Mouse (Mus musculus) lung, postnatal 0 days (tissue): ENCODE results near the gene Siglec1. TPM values are rescaled to one million over a fixed set of nuclear protein-coding genes. Genes with fewer than 3 reads are reported as not detected.
A peak's percentile ranks its signal among the peaks of the same experiment; 100 is the strongest.

Experiments
- ATAC-seq: fragments of 200-750 bp; cut with Nextera tagmentation; 2 replicates; pipeline ENCODE4 v1.8.0; 2017; ENCODE audit warnings: moderate library complexity
- DNase-seq: peaks from one replicate; pipeline ENCODE4 v3.0.0-alpha.2; 2016; ENCODE audit warnings: low spot score
- H3K27ac ChIP-seq: fragments of 300-500 bp; sonication (generic); 2 replicates; pipeline ENCODE4 v1.5.1; 2014; ENCODE audit warnings: antibody characterized with exemption, mild to moderate bottlenecking, low read length, mixed read lengths
- H3K27me3 ChIP-seq: fragments of 300-500 bp; sonication (generic); replicated peaks from 2 replicates; pipeline ENCODE4 v1.6.1; 2014; ENCODE audit warnings: low read length, mixed read lengths; ENCODE audit not compliant: insufficient read depth
- H3K36me3 ChIP-seq: fragments of 300-500 bp; sonication (generic); 2 replicates; pipeline ENCODE4 v1.6.1; 2014; ENCODE audit warnings: low read length, mixed read lengths; ENCODE audit not compliant: insufficient read depth
- H3K4me1 ChIP-seq: fragments of 300-500 bp; sonication (generic); 2 replicates; pipeline ENCODE4 v1.6.1; 2014; ENCODE audit warnings: antibody characterized with exemption, low read depth, low read length, mixed read lengths; ENCODE audit not compliant: insufficient read depth
- H3K4me2 ChIP-seq: fragments of 300-500 bp; sonication (generic); replicated peaks from 2 replicates; pipeline ENCODE4 v1.6.1; 2014; ENCODE audit warnings: low read depth, mild to moderate bottlenecking, low read length, moderate library complexity, mixed read lengths
- H3K4me3 ChIP-seq: fragments of 300-500 bp; sonication (generic); 2 replicates; pipeline ENCODE4 v1.5.1; 2014; ENCODE audit warnings: low read depth, low read length
- H3K9ac ChIP-seq: fragments of 300-500 bp; sonication (generic); replicated peaks from 2 replicates; pipeline ENCODE4 v1.6.1; 2014; ENCODE audit warnings: low read depth, mild to moderate bottlenecking
- H3K9me3 ChIP-seq: fragments of 300-500 bp; sonication (generic); 2 replicates; pipeline ENCODE4 v1.6.1; 2016; ENCODE audit warnings: low read length, mixed read lengths
- CTCF ChIP-seq: IDR thresholded peaks from 2 replicates; pipeline ENCODE4 v1.5.1; 2016; ENCODE audit warnings: antibody characterized with exemption, mild to moderate bottlenecking
- EP300 ChIP-seq: IDR thresholded peaks from 2 replicates; pipeline ENCODE4 v1.6.1; 2016; ENCODE audit warnings: antibody characterized with exemption, mild to moderate bottlenecking, control low read depth
- WGBS: fragments of 180-500 bp; shearing (Covaris S2); extraction: QIAGEN DNeasy Blood & Tissue Kit; methylation state at CpG from one replicate; pipeline ENCODE4 v1.1.7; 2014; 5-methylcytosine and 5-hydroxymethylcytosine counted together
- polyA plus RNA-seq: library from polyadenylated mRNA; unstranded; fragments of >200 nt; fragmentation: Nextera tagmentation; extraction: Ambion mirVana; gene quantifications from 2 replicates; pipeline ENCODE4 v1.2.1, GENCODE M21; 2015

Gene Siglec1
- polyA plus RNA-seq, 1 experiment from 2014 or later: 1.1 TPM

GRCm38 (mm10) chr2:131090852-131091251 lies 4.3 kb upstream of the Siglec1 start:
- peak; percentile 31; the same call in 1 of the 2 replicates for ATAC-seq
- peak; percentile 42 for DNase-seq
- WGBS: 48% methylated on average over 3 of the region's 3 CpGs

DNA sequence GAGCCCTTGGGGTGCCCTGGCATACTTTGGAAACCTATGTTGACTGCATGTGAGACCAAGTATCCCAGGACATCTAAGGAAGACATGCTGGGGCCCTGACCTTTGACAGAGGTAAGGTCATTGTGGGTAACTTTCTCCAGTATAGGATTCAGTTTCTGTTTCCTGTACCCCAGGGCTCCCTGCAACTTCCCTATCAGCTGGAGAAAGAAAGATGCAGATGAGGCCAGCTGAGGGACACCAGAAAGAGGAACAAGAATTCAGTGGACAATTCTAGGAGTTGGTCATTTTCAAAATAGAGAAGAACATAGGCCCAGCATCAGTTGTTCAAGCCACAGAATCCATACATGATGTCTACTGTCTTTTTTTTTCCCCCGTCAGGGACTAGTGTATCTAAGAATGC lies 3.1 kb upstream of the Siglec1 start:
- DNase-seq (peak; percentile 40), ATAC-seq (no peak)
- no peak overlapping the region for H3K4me3 ChIP-seq
- H3K9ac ChIP-seq: no peak overlapping the region
- 81% methylated on average over 1 of the region's 1 CpGs for WGBS
- no peak overlapping the region for H3K27ac ChIP-seq
- no peak overlapping the region for H3K4me2 ChIP-seq
- H3K4me1 ChIP-seq: no peaks in the 10 kb centered on the region
- H3K27me3 ChIP-seq: no peaks in the 10 kb centered on the region
- H3K36me3 ChIP-seq: no peaks in the 10 kb centered on the region
- H3K9me3 ChIP-seq: no peaks in the 10 kb centered on the region
- no peak for TF ChIP-seq EP300
- TF ChIP-seq CTCF: no peak

More at GRCm38 (mm10) chr2:131090852-131091251, 4.3 kb upstream of the Siglec1 start:
- H3K27me3 ChIP-seq: no peaks in the 10 kb centered on the region
- no peak for TF ChIP-seq EP300
- TF ChIP-seq CTCF: no peak
- H3K9ac ChIP-seq: no peak overlapping the region
- H3K27ac ChIP-seq: no peak overlapping the region
- H3K4me3 ChIP-seq: no peak overlapping the region
- H3K36me3 ChIP-seq: no peaks in the 10 kb centered on the region
- H3K9me3 ChIP-seq: no peaks in the 10 kb centered on the region
- H3K4me2 ChIP-seq: no peak overlapping the region
- peaks cover 2% of the 10 kb centered on the region; the same call in 1 of the 2 replicates for H3K4me1 ChIP-seq

DNA sequence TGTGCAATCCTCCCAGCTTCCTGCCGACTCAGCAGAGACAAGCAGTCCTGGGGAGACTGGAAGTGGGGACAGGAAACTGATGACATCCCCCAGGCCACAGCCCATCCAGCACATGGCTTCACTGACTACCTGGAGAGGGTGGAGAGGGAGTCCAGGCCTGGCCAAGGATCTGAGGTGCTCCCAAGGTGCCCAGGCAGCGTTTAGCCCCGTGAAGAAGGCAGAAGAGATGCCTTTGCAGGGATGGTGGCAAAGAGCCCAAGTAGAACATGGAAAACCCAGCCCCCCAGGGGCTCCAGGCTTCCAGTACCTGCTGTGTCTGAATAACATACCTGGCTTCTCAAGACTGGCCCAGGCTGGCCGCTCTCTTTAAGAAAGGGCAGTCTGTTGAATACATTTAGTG lies 2.0 kb upstream of the Siglec1 start:
- H3K36me3 ChIP-seq: no peaks in the 10 kb centered on the region
- DNase-seq: no peak
- H3K4me2 ChIP-seq: no peak overlapping the region
- TF ChIP-seq EP300 (no peak), CTCF (no peak)
- H3K9ac ChIP-seq: no peak overlapping the region
- no peak overlapping the region for H3K4me3 ChIP-seq
- no peaks in the 10 kb centered on the region for H3K27me3 ChIP-seq
- H3K27ac ChIP-seq: no peak overlapping the region
- no peaks in the 10 kb centered on the region for H3K4me1 ChIP-seq
- 0 out of 2 replicates have a peak, but pooled peaks have one; percentile 21 for ATAC-seq
- 65% methylated on average over 4 of the region's 4 CpGs for WGBS
- no peaks in the 10 kb centered on the region for H3K9me3 ChIP-seq

DNA sequence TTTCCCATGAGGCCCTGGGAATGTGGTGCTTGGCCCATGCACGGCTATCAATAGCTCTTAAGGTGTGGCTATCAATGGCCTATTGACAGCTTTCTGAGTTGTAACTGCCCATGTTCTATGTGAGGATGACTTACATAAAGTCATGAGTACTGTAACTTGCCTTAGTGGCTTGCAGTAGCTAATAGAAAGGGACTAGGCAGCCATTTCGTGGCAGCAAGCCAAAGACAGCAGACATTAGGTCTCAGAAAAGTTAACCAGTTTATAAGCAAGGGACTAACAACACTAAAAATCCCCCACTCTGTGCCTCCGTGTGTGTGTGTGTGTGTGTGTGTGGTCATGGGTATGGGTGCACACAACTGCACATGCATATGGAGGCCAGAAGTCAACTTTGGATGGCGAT lies 2.4 kb downstream of the Siglec1 start:
- no peaks in the 10 kb centered on the region for H3K4me1 ChIP-seq
- H3K4me2 ChIP-seq: no peak overlapping the region
- TF ChIP-seq CTCF (no peak), EP300 (no peak)
- H3K36me3 ChIP-seq: no peaks in the 10 kb centered on the region
- 86% methylated on average over 4 of the region's 4 CpGs for WGBS
- ATAC-seq (no peak), DNase-seq (no peak)
- H3K9ac ChIP-seq: no peak overlapping the region
- H3K4me3 ChIP-seq: no peak overlapping the region
- no peaks in the 10 kb centered on the region for H3K9me3 ChIP-seq
- H3K27ac ChIP-seq: no peak overlapping the region
- H3K27me3 ChIP-seq: no peaks in the 10 kb centered on the region

DNA sequence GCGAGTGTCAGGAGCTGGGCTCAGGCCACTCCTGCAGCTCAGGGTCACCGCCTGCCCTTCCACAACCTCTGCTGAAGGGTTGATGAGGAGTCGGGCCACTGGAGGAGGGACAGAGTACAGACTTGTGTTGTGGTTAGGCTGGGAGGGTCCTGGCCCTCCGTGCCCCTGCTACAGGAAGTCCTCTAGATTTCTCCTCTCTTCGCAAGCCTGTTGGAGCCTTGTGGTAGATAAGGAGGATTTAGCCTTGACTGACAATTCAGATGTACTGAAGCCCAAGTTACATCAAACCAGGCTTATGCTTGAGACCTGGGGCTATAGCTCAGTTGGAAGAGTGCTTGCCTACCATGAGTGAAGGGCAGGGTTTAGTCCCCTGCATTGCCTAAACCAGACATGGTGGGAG lies 6.1 kb downstream of the Siglec1 start:
- no peak for TF ChIP-seq EP300
- no peak for TF ChIP-seq CTCF
- 53% methylated on average over 5 of the region's 5 CpGs for WGBS

DNA sequence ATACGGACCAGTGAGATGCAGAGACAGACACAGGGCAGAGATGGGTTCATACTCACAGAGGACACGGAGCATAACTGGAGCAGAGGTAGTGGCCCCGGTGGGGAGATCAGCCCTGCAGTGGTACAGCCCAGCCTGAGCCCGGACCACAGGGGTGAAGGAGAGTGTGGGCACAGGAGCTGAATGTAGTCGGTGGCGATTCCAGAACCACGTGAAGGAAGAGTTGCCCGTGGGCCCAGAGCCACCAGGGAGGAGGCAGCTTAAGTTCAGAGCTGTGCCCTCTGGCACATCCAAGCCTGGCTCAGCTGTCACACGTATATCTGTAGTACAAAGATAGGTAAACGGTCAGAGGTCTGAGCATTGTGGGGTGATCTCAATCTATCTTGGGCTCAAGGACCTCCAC lies 14.0 kb downstream of the Siglec1 start:
- WGBS: 82% methylated on average over 10 of the region's 10 CpGs
- TF ChIP-seq CTCF (no peak), EP300 (no peak)
- Histone ChIP-seq H3K27ac (no peak overlapping the region), H3K9me3 (no peaks in the 10 kb centered on the region), H3K4me1 (no peaks in the 10 kb centered on the region), H3K4me2 (no peak overlapping the region), H3K9ac (no peak overlapping the region), H3K27me3 (no peaks in the 10 kb centered on the region), H3K36me3 (no peaks in the 10 kb centered on the region), H3K4me3 (no peak overlapping the region)
- no peak for DNase-seq
- no peak for ATAC-seq

More for the DNA sequence above, 6.1 kb downstream of the Siglec1 start:
- H3K9ac ChIP-seq: no peak overlapping the region
- ATAC-seq (no peak), DNase-seq (no peak)
- H3K4me2 ChIP-seq: no peak overlapping the region
- no peak overlapping the region for H3K27ac ChIP-seq
- H3K4me1 ChIP-seq: no peaks in the 10 kb centered on the region
- H3K36me3 ChIP-seq: no peaks in the 10 kb centered on the region
- no peak overlapping the region for H3K4me3 ChIP-seq
- no peaks in the 10 kb centered on the region for H3K27me3 ChIP-seq
- H3K9me3 ChIP-seq: no peaks in the 10 kb centered on the region

DNA sequence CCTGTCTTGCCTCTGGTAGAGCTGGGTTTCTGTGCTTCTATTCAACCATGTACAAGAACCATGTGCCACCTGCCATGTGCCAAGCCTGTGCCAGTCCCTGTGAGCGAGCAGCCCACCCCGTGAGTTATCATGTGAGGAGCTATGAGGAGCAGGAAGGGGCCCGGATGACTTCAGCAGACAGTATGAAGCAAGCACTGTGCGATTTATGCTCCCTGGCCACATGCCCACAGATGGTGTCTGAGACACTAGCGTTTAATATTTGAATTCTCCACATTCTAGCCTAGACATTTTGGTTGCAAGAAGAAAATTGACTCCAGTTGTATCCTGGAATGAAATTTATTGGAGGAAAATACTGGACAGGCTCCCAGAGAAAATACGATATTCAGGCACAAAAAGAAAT lies 19.1 kb downstream of the Siglec1 start:
- Histone ChIP-seq H3K27ac (no peak overlapping the region), H3K4me3 (no peak overlapping the region), H3K9ac (no peak overlapping the region), H3K4me2 (no peak overlapping the region), H3K27me3 (0 out of 2 replicates have a peak, but pooled peaks cover 1% of the 10 kb centered on the region), H3K4me1 (peaks cover 4% of the 10 kb centered on the region; the same call in 1 of the 2 replicates), H3K9me3 (no peaks in the 10 kb centered on the region), H3K36me3 (no peaks in the 10 kb centered on the region)
- 45% methylated on average over 6 of the region's 6 CpGs for WGBS
- no peak for ATAC-seq
- TF ChIP-seq EP300: no peak
- TF ChIP-seq CTCF: no peak
- DNase-seq: peak; percentile 30
